Mouse (Mus musculus) layer of hippocampus, adult 18-20 months (tissue): ENCODE measurements around the gene Manbal. TPM values are rescaled to one million over a fixed set of nuclear protein-coding genes. Genes with fewer than 3 reads are reported as not detected.
A peak's percentile ranks its signal among the peaks of the same experiment; 100 is the strongest.

Experiments
- DNase-seq, 2 experiments: peaks; one replicate each; pipeline ENCODE4 v3.0.0; 2022; ENCODE audit warnings: low spot score in 2 of 2
- total RNA-seq, 2 experiments: library from RNA; stranded (reverse); gene quantifications; 2 replicates each; pipeline ENCODE4 v1.2.3; 2021

Manbal gene
- total RNA-seq, 2 experiments from 2014 or later = 55.5 to 57.0 TPM

DNA sequence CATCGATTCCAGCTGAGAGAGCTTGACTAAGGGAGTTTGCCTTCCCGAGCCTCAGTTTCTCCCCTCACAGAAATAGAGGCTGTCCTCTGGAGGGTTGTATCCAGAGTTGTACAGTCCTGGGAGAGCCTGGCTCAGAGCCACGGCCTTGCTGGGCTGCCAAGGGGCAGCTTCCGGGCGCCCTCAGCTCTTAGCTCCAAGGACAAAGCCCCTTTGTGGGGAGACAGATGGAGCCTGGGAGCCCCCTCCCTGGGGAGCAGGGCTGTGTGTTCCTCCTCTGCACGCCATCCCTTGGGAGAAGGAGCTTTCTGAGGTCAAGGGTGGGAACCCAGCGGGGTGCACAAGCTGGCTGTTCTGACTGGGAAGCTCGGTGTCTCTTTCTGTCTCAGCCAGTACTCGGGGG, 65.1 kb downstream of the Manbal start:
- DNase-seq = peak in 1 of 2 experiments; percentile 62

DNA sequence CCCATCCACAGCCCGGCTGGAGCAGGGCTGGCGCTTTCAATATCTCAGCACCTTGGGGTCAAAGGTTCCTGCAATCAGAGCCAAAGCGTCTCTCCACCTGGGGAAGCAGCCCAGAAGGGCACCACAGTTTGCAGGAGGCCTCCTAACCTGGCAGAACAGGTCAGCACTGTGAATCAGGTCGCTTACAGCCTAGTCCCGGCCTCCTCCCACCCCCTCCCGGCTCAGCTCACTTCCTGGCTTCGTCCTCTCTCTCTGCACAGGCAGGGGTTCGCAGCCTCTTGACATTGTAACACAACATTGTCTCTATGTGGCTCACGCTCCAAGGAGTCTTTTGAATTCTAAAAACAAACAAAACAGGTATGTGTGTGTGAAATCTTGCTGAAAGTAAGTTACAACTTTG, 66.6 kb downstream of the Manbal start:
- DNase-seq = no peak

DNA sequence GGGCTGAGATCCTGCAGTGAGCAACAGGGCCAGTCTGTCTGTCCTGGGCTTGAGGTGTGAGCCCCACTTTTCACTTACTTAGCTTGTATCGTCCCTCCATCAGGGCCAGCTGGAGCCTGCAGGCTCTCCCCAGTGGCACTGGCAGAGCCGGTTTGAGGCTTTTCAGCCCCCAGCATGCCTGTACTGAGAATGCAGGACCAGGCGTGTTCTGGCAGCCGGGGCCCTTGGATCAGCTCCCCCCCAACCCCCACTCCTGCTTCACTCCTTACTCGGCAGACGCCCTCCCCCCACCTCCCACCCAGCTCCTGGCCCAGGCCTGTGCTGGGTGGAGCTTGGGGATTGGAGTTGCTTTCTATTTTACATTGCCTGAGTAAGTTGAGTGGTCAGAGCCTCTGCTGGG, 67.1 kb downstream of the Manbal start:
- peak; percentile 76 to 87 for DNase-seq

DNA sequence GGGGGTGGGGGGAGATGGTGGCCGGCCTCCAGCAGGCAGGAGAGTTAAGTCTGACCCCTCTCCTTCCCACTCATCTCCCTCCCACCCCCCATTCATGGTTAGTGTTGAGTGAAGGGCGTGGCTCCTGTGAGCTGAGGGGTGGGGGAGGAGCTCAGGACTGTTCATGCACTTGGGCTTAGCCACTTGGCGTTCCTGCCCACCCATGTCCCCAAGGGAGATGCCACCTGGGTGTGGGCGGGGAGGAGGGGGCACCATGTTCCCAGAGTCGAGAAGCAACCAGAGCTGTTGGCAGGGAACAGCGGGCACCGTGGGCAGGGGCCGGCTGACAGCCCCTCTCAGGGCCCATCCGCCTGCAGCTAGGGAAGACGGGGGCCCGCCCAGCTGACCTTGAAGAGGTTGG, 69.1 kb downstream of the Manbal start:
- DNase-seq = peak; percentile 62 to 85

DNA sequence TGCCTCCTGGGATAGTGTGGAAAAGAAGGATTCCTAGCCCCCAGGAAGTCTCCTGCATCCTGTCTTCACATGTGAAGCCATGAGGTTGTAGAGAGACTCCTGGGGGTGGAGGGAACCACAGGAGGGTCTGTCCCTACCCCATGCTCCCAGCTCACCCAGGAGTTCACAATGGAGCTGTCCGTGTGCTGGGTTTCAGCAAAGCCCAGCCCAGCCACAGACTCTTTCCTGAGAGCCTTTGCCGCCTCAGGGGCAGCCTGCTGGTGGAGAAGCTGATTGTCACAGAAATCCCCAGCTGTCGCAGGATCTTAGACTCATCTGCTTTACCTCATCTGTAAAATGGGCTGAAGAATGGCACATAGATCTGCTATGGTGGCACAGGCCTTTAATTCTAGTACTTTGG, 69.7 kb downstream of the Manbal start:
- DNase-seq = no peak

DNA sequence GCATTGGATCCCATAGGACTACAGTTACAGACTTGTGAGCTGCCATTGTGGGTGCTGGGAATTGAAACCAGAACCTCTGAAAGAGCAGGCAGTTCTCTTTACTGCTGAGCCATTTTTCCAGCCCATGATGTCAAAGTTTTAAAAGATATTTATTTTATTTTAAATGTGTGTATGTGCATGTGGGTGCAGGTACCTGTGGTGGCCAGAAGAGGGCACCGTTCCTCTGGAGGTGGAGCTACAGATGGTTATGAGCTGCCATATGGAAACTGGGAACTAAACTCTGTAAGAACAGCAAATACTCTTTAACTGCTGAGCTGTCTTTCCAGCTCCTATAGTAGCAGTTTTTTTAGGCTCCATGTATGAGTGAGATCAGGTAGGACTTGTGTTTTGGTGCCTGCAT, 74.0 kb downstream of the Manbal start:
- no peak for DNase-seq

Other genes with a start within 250 kb of the Manbal start
- 10 to 100 TPM; 11.9 to 12.1 TPM for gene Samhd1, start 232.3 kb upstream of the Manbal start, total RNA-seq
- gene Rbl1, start 163.1 kb upstream of the Manbal start, total RNA-seq = 1 to 10 TPM; 1.1 to 1.9 TPM
- 100 to 1,000 TPM; 137 to 145 TPM for gene Rpn2, start 88.6 kb upstream of the Manbal start, total RNA-seq
- gene Mroh8, start 88.0 kb upstream of the Manbal start, total RNA-seq = 1 to 10 TPM; 1.1 to 1.4 TPM
- gene Ghrh, start 20.1 kb upstream of the Manbal start, total RNA-seq = not detected
- gene Src, start 50.9 kb downstream of the Manbal start, total RNA-seq = 100 to 1,000 TPM; 156 to 157 TPM
- gene Nnat, start 192.5 kb downstream of the Manbal start, total RNA-seq = 100 to 1,000 TPM; 481 to 624 TPM
- gene Blcap, start 203.7 kb downstream of the Manbal start, total RNA-seq = 100 to 1,000 TPM; 120 to 136 TPM